Mouse (Mus musculus) midbrain, embryonic 14.5 days (tissue): ENCODE data around the gene Gm13698. TPM values are rescaled to one million over a fixed set of nuclear protein-coding genes. Genes with fewer than 3 reads are reported as not detected.
A peak's percentile ranks its signal among the peaks of the same experiment; 100 is the strongest.
"Not testable (repeated sequence)": the region's sequence is repeated elsewhere in the genome, so short reads cannot be mapped to it uniquely, and the experiment has no call there.

Source experiments
- ATAC-seq: fragments of 200-750 bp; cut with Nextera tagmentation; 2 replicates; pipeline ENCODE4 v1.8.0; 2017; ENCODE audit warnings: moderate number of reproducible peaks, moderate library complexity; ENCODE audit not compliant: low FRiP score, low TSS enrichment
- DNase-seq: peaks from one replicate; pipeline ENCODE4 v3.0.0-alpha.2; 2015
- H3K27ac ChIP-seq: fragments of 300-500 bp; sonication (generic); replicated peaks from 2 replicates; pipeline ENCODE4 v1.5.1; 2014; ENCODE audit warnings: mild to moderate bottlenecking, low read depth, low read length, moderate library complexity
- H3K27me3 ChIP-seq: fragments of 300-500 bp; sonication (generic); 2 replicates; pipeline ENCODE4 v1.6.1; 2014; ENCODE audit warnings: low read length, control low read depth, mixed read lengths; ENCODE audit not compliant: control insufficient read depth, insufficient read depth
- H3K36me3 ChIP-seq: fragments of 300-500 bp; sonication (generic); 2 replicates; pipeline ENCODE4 v1.6.1; 2014; ENCODE audit warnings: low read length, control low read depth; ENCODE audit not compliant: control insufficient read depth, insufficient read depth
- H3K4me1 ChIP-seq: fragments of 300-500 bp; sonication (generic); 2 replicates; pipeline ENCODE4 v1.6.1; 2014; ENCODE audit warnings: mild to moderate bottlenecking, antibody characterized with exemption, low read length, control low read depth; ENCODE audit not compliant: control insufficient read depth, insufficient read depth
- H3K4me2 ChIP-seq: fragments of 300-500 bp; sonication (generic); 2 replicates; pipeline ENCODE4 v1.6.1; 2014; ENCODE audit warnings: mild to moderate bottlenecking, low read length, moderate library complexity
- H3K4me3 ChIP-seq: fragments of 300-500 bp; sonication (generic); replicated peaks from 2 replicates; pipeline ENCODE4 v1.5.1; 2014; ENCODE audit warnings: low read depth, low read length
- H3K9ac ChIP-seq: fragments of 300-500 bp; sonication (generic); replicated peaks from 2 replicates; pipeline ENCODE4 v1.6.1; 2014; ENCODE audit warnings: mild to moderate bottlenecking, low read length, moderate library complexity
- H3K9me3 ChIP-seq: fragments of 300-500 bp; sonication (generic); 2 replicates; pipeline ENCODE4 v1.6.1; 2016; ENCODE audit warnings: low read length, control low read depth, mixed read lengths; ENCODE audit not compliant: control insufficient read depth
- WGBS: fragments of 180-500 bp; shearing (Covaris S2); extraction: QIAGEN DNeasy Blood & Tissue Kit; methylation state at CpG from one replicate; pipeline ENCODE4 v1.1.7; 2014; 5-methylcytosine and 5-hydroxymethylcytosine counted together
- polyA plus RNA-seq: library from polyadenylated mRNA; unstranded; fragments of >200 nt; fragmentation: Nextera tagmentation; extraction: Ambion mirVana; gene quantifications from 2 replicates; pipeline ENCODE4 v1.2.1, GENCODE M21; 2014

Gene Gm13698
- not detected in 2 replicates for polyA plus RNA-seq

GRCm38 (mm10) chr2:83955393-83955792 is at the start of gene Gm13698:
Gene Gm13698 (plus strand): TSS chr2:83955693.
- no CpG with 5 or more reads among the region's 6 CpGs for WGBS
- not testable (repeated sequence) for H3K4me1 ChIP-seq, H3K27me3 ChIP-seq, H3K36me3 ChIP-seq, H3K9ac ChIP-seq, DNase-seq, H3K27ac ChIP-seq, H3K9me3 ChIP-seq, H3K4me3 ChIP-seq, ATAC-seq, H3K4me2 ChIP-seq

- Histone ChIP-seq H3K9ac (no peak overlapping the region), H3K4me3 (no peak overlapping the region), H3K9me3 (no peaks in the 10 kb centered on the region), H3K36me3 (no peaks in the 10 kb centered on the region), H3K27ac (no peak overlapping the region), H3K4me1 (no peaks in the 10 kb centered on the region), H3K27me3 (no peaks in the 10 kb centered on the region), H3K4me2 (no peak overlapping the region)
- no peak for ATAC-seq
- no peak for DNase-seq
- WGBS: 38% methylated on average over 2 of the region's 2 CpGs
These were observed 25.9 kb upstream of the Gm13698 start for GRCm38 (mm10) chr2:83929478-83930088.

- DNase-seq: peak; percentile 94
- H3K9ac ChIP-seq: peak within 1 kb of the TSS; percentile 31; the same call in 1 of the 2 replicates
- H3K27me3 ChIP-seq: no peaks in the 10 kb centered on the region
- peak within 1 kb of the TSS; percentile 61 for H3K4me2 ChIP-seq
- no peaks in the 10 kb centered on the region for H3K9me3 ChIP-seq
- H3K36me3 ChIP-seq: no peaks in the 10 kb centered on the region
- H3K4me3 ChIP-seq: peak within 1 kb of the TSS; percentile 31
- peak within 1 kb of the TSS; percentile 49 for H3K27ac ChIP-seq
- ATAC-seq: peak; percentile 94
- peaks cover 10% of the 10 kb centered on the region; the same call in 1 of the 2 replicates for H3K4me1 ChIP-seq
- WGBS: under 1% methylated on average over 20 of the region's 20 CpGs
These were observed 14.5 kb upstream of the Gm13698 start, which contains the start of gene Zswim2 for GRCm38 (mm10) chr2:83940931-83941361. Gene Zswim2 (minus strand): TSS chr2:83941228.

GRCm38 (mm10) chr2:83941378-83941777 is 14.1 kb upstream of the Gm13698 start:
- DNase-seq (no peak), ATAC-seq (peak; percentile 46; the same call in 1 of the 2 replicates)
- H3K27me3 ChIP-seq: no peaks in the 10 kb centered on the region
- peak overlapping the region; percentile 31 for H3K4me3 ChIP-seq
- 35% methylated on average over 3 of the region's 3 CpGs for WGBS
- no peaks in the 10 kb centered on the region for H3K36me3 ChIP-seq
- peak overlapping the region; percentile 61 for H3K4me2 ChIP-seq
- peaks cover 10% of the 10 kb centered on the region; the same call in 1 of the 2 replicates for H3K4me1 ChIP-seq
- H3K9me3 ChIP-seq: no peaks in the 10 kb centered on the region
- peak overlapping the region; percentile 49 for H3K27ac ChIP-seq
- H3K9ac ChIP-seq: no peak overlapping the region

GRCm38 (mm10) chr2:83941792-83942191 is 13.7 kb upstream of the Gm13698 start:
- no peak overlapping the region for H3K27ac ChIP-seq
- DNase-seq (no peak), ATAC-seq (no peak)
- no peaks in the 10 kb centered on the region for H3K36me3 ChIP-seq
- H3K27me3 ChIP-seq: no peaks in the 10 kb centered on the region
- H3K9ac ChIP-seq: no peak overlapping the region
- H3K9me3 ChIP-seq: no peaks in the 10 kb centered on the region
- 83% methylated on average over 4 of the region's 4 CpGs for WGBS
- H3K4me1 ChIP-seq: peaks cover 10% of the 10 kb centered on the region; the same call in 1 of the 2 replicates
- H3K4me2 ChIP-seq: no peak overlapping the region
- no peak overlapping the region for H3K4me3 ChIP-seq

GRCm38 (mm10) chr2:83961203-83961602 is 5.7 kb downstream of the Gm13698 start, which contains the start of gene Gm13693:
Gene Gm13693 (plus strand): TSS chr2:83961503.
- not testable (repeated sequence) for ATAC-seq, H3K4me2 ChIP-seq

GRCm38 (mm10) chr2:83967013-83967412 is 11.5 kb downstream of the Gm13698 start, which contains the start of gene Gm13695:
Gene Gm13695 (plus strand): TSS chr2:83967313.
- not testable (repeated sequence) for H3K4me3 ChIP-seq, H3K27ac ChIP-seq, H3K36me3 ChIP-seq, ATAC-seq, H3K9me3 ChIP-seq, H3K9ac ChIP-seq, DNase-seq, H3K27me3 ChIP-seq, H3K4me1 ChIP-seq, H3K4me2 ChIP-seq
- no CpG with 5 or more reads among the region's 6 CpGs for WGBS

More at GRCm38 (mm10) chr2:83961203-83961602, 5.7 kb downstream of the Gm13698 start, which contains the start of gene Gm13693:
- H3K27me3 ChIP-seq, H3K36me3 ChIP-seq, H3K9ac ChIP-seq, DNase-seq, H3K27ac ChIP-seq, H3K4me3 ChIP-seq, H3K4me1 ChIP-seq, H3K9me3 ChIP-seq: not testable (repeated sequence)
- WGBS: no CpG with 5 or more reads among the region's 6 CpGs

GRCm38 (mm10) chr2:83972823-83973222 is 17.3 kb downstream of the Gm13698 start, which contains the start of gene Gm13696:
Gene Gm13696 (plus strand): TSS chr2:83973123.
- ATAC-seq, DNase-seq, H3K27me3 ChIP-seq, H3K9ac ChIP-seq, H3K9me3 ChIP-seq, H3K4me2 ChIP-seq, H3K36me3 ChIP-seq, H3K4me1 ChIP-seq, H3K27ac ChIP-seq, H3K4me3 ChIP-seq: not testable (repeated sequence)
- WGBS: no CpG with 5 or more reads among the region's 6 CpGs

GRCm38 (mm10) chr2:83978633-83979032 is 23.1 kb downstream of the Gm13698 start, which contains the start of gene Gm13694:
Gene Gm13694 (plus strand): TSS chr2:83978933.
- not testable (repeated sequence) for H3K9ac ChIP-seq, H3K4me2 ChIP-seq, H3K36me3 ChIP-seq, H3K4me1 ChIP-seq, H3K9me3 ChIP-seq, H3K4me3 ChIP-seq, H3K27me3 ChIP-seq, H3K27ac ChIP-seq, DNase-seq, ATAC-seq
- no CpG with 5 or more reads among the region's 6 CpGs for WGBS
